Mouse (Mus musculus) testis, adult 2 months (tissue): ENCODE measurements around the gene Stab1. TPM values are rescaled to one million over a fixed set of nuclear protein-coding genes. Genes with fewer than 3 reads are reported as not detected.

Experiments
- H3K27ac ChIP-seq: fragments of 200-500 bp; 2 replicates; pipeline ENCODE4 v1.5.1; 2012; ENCODE audit warnings: low read depth, low read length; ENCODE audit not compliant: control insufficient read depth, insufficient read depth
- H3K27me3 ChIP-seq: fragments of 200-500 bp; 2 replicates; pipeline ENCODE4 v1.6.1; 2012; ENCODE audit warnings: mild to moderate bottlenecking, low read length, moderate library complexity; ENCODE audit not compliant: control insufficient read depth, insufficient read depth
- H3K36me3 ChIP-seq: fragments of 200-500 bp; 2 replicates; pipeline ENCODE4 v1.6.1; 2012; ENCODE audit warnings: mild to moderate bottlenecking, low read length; ENCODE audit not compliant: control insufficient read depth, insufficient read depth
- H3K4me1 ChIP-seq: fragments of 200-500 bp; 2 replicates; pipeline ENCODE4 v1.6.1; 2012; ENCODE audit warnings: low read length; ENCODE audit not compliant: control insufficient read depth, insufficient read depth
- H3K4me3 ChIP-seq: fragments of 200-500 bp; 2 replicates; pipeline ENCODE4 v1.5.1; 2012; ENCODE audit warnings: low read depth, mild to moderate bottlenecking, low read length, moderate library complexity, mixed read lengths; ENCODE audit not compliant: control insufficient read depth
- CTCF ChIP-seq: fragments of 200-500 bp; IDR thresholded peaks from 2 replicates; pipeline ENCODE4 v1.5.1; 2012; ENCODE audit warnings: low read depth, mild to moderate bottlenecking, inconsistent platforms, low read length, moderate library complexity; ENCODE audit not compliant: control insufficient read depth, insufficient read depth, insufficient replicate concordance
- POLR2A ChIP-seq: fragments of 200-500 bp; IDR thresholded peaks from 2 replicates; pipeline ENCODE4 v1.6.1; 2012; ENCODE audit warnings: low read depth, mild to moderate bottlenecking, inconsistent platforms, low read length, moderate library complexity; ENCODE audit not compliant: control insufficient read depth
- polyA plus RNA-seq: library from polyadenylated mRNA; depleted of rRNA; stranded (reverse); fragments of >200 nt; gene quantifications from 2 replicates; pipeline ENCODE4 v1.2.3, GENCODE M21; 2012

Stab1 gene
- polyA plus RNA-seq, 1 experiment, result 8.0 TPM

- H3K27ac ChIP-seq, result no peak overlapping the region
- no peaks in the 10 kb centered on the region for H3K27me3 ChIP-seq
- H3K4me3 ChIP-seq, result no peak overlapping the region
- no peaks in the 10 kb centered on the region for H3K4me1 ChIP-seq
- TF ChIP-seq POLR2A (no peak), CTCF (no peak)
- H3K36me3 ChIP-seq, result no peaks in the 10 kb centered on the region
These were observed 3.4 kb downstream of the Stab1 start for GRCm38 (mm10) chr14:31165010-31165409.

GRCm38 (mm10) chr14:31164067-31164466 is 4.4 kb downstream of the Stab1 start:
- H3K4me1 ChIP-seq, result no peaks in the 10 kb centered on the region
- no peak overlapping the region for H3K27ac ChIP-seq
- no peaks in the 10 kb centered on the region for H3K36me3 ChIP-seq
- TF ChIP-seq CTCF (no peak), POLR2A (no peak)
- no peak overlapping the region for H3K4me3 ChIP-seq
- H3K27me3 ChIP-seq, result no peaks in the 10 kb centered on the region

- H3K36me3 ChIP-seq, result no peaks in the 10 kb centered on the region
- no peak overlapping the region for H3K4me3 ChIP-seq
- no peaks in the 10 kb centered on the region for H3K4me1 ChIP-seq
- no peak overlapping the region for H3K27ac ChIP-seq
- no peaks in the 10 kb centered on the region for H3K27me3 ChIP-seq
- no peak for TF ChIP-seq CTCF
- TF ChIP-seq POLR2A, result no peak
These were observed 6.8 kb downstream of the Stab1 start for GRCm38 (mm10) chr14:31161638-31162037.

GRCm38 (mm10) chr14:31161191-31161590 is 7.2 kb downstream of the Stab1 start:
- no peaks in the 10 kb centered on the region for H3K27me3 ChIP-seq
- H3K27ac ChIP-seq, result no peak overlapping the region
- no peak overlapping the region for H3K4me3 ChIP-seq
- H3K4me1 ChIP-seq, result no peaks in the 10 kb centered on the region
- H3K36me3 ChIP-seq, result no peaks in the 10 kb centered on the region
- no peak for TF ChIP-seq POLR2A
- TF ChIP-seq CTCF, result no peak

- Histone ChIP-seq H3K36me3 (no peaks in the 10 kb centered on the region), H3K4me1 (no peaks in the 10 kb centered on the region), H3K4me3 (no peak overlapping the region), H3K27me3 (no peaks in the 10 kb centered on the region), H3K27ac (no peak overlapping the region)
- TF ChIP-seq POLR2A (no peak), CTCF (no peak)
These were observed 8.0 kb downstream of the Stab1 start for GRCm38 (mm10) chr14:31160196-31161150.

GRCm38 (mm10) chr14:31145694-31146093 is 22.7 kb downstream of the Stab1 start:
- no peaks in the 10 kb centered on the region for H3K27me3 ChIP-seq
- no peak overlapping the region for H3K4me3 ChIP-seq
- TF ChIP-seq POLR2A (no peak), CTCF (no peak)
- H3K4me1 ChIP-seq, result no peaks in the 10 kb centered on the region
- no peaks in the 10 kb centered on the region for H3K36me3 ChIP-seq
- no peak overlapping the region for H3K27ac ChIP-seq

- no peak overlapping the region for H3K4me3 ChIP-seq
- no peaks in the 10 kb centered on the region for H3K4me1 ChIP-seq
- H3K27me3 ChIP-seq, result no peaks in the 10 kb centered on the region
- no peak for TF ChIP-seq CTCF
- TF ChIP-seq POLR2A, result no peak
- no peak overlapping the region for H3K27ac ChIP-seq
- no peaks in the 10 kb centered on the region for H3K36me3 ChIP-seq
These were observed 27.4 kb downstream of the Stab1 start for GRCm38 (mm10) chr14:31141011-31141410.
